Mouse (Mus musculus): ENCODE data around the gene Epha3.

Gene Epha3

DNA sequence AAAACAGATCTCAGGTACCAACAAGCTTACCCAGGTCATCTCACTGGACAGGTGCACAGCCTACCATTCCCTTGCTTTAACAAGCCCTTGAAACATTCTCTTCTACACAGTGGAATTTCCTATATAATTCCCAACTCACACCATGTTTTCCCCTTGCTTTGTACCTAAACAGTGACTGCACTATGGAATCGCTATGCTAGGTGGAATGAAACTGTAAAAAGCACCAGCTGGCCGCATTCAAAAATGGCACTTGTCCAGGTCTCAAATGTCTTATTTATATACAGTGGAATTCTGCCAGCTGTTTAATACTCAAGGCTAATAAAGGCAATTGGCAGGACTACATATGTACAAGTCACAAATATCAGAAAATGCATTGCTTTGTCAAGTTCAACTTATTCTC, 71.9 kb downstream of the Epha3 start:
- no peak for DNase-seq (ENCODE audit: inconsistent age in 2 of 2, low spot score in 1 of 2)

- DNase-seq (ENCODE audit: inconsistent age in 2 of 2, low spot score in 1 of 2), result no peak
Observed at GRCm38 (mm10) chr16:63783544-63783943, 80.4 kb downstream of the Epha3 start.

DNA sequence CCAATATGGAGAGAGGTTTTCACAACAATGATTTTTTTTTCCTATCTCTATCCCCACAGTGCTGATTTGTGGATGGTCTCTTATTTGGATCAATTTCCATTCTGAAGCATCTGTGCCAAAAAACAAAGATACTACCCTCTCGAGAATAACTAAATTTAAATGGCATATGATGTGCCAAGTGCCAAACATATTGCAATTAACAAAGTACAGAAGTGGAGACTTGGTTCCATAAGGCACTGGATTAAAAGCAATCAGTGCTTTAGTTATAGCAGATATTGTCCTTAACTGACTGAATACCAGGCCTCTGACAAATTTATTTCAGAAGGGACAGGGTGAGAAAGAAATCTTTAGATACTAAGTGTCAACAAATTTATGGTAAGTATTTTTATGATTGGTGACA, 81.9 kb downstream of the Epha3 start:
- no peak for DNase-seq (ENCODE audit: inconsistent age in 2 of 2, low spot score in 1 of 2)

GRCm38 (mm10) chr16:63780151-63780550, 83.8 kb downstream of the Epha3 start:
- DNase-seq (ENCODE audit: inconsistent age in 2 of 2, low spot score in 1 of 2), result no peak

DNA sequence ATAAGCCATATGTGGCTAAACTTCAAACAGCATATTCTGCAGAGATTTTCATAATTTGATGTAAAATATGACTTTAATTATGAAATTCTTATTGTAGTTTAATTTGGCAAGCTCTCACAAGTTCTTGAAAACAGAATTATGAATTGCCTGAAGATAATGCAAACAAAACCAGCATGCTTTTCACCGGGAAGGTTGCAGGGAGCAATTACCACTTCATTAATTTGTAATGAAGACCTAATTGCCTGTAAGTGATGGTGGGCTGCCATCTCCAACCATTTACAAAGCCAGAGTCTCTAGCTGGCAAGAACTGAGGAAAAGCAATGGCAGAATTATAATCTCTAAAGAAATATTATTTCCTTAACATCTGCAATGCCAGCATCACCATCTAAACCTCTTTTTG, 86.2 kb downstream of the Epha3 start:
- DNase-seq (ENCODE audit: inconsistent age in 2 of 2, low spot score in 1 of 2), result no peak

- no peak for DNase-seq (ENCODE audit: inconsistent age in 2 of 2, low spot score in 1 of 2)
Observed at GRCm38 (mm10) chr16:63772566-63772965, 91.4 kb downstream of the Epha3 start.

GRCm38 (mm10) chr16:63767589-63767988, 96.4 kb downstream of the Epha3 start:
- no peak for DNase-seq (ENCODE audit: inconsistent age in 2 of 2, low spot score in 1 of 2)

- DNase-seq (ENCODE audit: inconsistent age in 2 of 2, low spot score in 1 of 2), result no peak
Observed at GRCm38 (mm10) chr16:63761177-63761576, 102.8 kb downstream of the Epha3 start.

GRCm38 (mm10) chr16:63760112-63760511, 103.9 kb downstream of the Epha3 start:
- no peak for DNase-seq (ENCODE audit: inconsistent age in 2 of 2, low spot score in 1 of 2)

DNA sequence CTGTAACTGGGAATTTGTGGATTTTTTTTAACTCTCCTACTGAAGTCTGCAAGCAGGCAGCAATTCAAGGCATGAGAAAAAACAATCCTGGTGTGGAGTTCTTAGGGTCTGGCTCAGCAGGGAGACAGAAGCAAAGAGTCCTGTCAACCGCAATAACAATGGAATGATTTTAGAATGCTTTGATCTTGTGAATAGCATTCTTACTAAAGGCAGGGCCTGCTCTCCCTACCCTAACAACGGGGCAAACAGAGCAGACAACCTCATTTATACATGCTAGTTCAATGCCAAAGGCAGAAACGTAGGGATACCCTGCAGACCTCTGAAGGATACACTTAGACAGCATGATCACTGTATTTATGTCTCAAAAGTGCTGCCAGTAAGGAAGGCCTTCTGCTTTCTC, 110.9 kb downstream of the Epha3 start:
- no peak for DNase-seq (ENCODE audit: inconsistent age in 2 of 2, low spot score in 1 of 2)

DNA sequence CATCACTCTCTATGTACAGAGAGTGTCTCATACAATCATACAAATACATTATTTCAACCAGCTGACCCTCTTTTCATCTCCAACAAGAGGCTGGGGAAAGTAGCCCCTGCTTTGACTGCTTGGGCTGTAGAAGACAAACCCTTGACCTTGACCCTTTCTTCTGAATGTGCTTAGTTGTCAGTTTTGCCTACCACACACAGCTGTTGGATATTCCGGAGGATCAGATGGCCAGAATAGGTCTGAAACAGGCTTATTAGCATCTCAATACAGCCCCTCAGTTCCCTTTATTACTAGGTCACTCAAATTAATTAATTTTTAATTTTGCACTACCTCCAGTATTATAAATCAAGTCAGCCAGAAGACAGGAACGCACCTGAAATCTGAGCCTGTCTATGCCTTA, 116.2 kb downstream of the Epha3 start:
- DNase-seq (ENCODE audit: inconsistent age in 2 of 2, low spot score in 1 of 2), result no peak

- DNase-seq (ENCODE audit: inconsistent age in 2 of 2, low spot score in 1 of 2), result no peak
Observed at GRCm38 (mm10) chr16:63745465-63745864, 118.5 kb downstream of the Epha3 start.

DNA sequence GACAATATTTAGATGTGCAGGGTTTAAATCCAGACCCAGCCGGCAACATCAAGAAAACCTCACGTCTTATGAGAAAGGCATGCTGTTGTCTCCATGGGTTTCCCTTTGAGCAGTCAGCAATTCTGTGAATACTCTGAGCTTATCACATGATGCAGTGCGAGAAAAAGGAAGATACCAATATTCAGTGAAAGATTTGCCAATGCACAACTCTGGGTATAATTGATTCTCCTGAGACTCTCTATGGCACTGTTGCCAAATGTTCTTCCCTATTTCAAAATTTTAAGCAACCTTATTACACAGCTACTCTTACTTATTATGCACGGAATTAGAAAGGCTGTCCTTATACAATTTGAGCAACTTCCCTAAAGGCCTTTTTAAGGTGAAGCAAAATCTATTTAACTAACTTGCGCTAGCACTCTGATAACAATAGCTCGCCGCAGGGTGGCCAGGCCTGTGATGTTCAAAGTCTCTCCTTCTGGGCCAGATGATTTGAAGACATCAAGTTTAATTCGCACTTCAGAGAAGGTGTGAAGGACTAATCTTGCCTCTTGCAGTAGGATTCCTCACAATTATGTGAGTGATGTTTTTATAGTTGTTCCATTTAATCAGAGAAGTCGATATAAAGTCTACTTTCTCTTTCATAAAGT, 120.6 kb downstream of the Epha3 start:
- DNase-seq (ENCODE audit: inconsistent age in 2 of 2, low spot score in 1 of 2), result no peak

GRCm38 (mm10) chr16:63719235-63719634, 144.7 kb downstream of the Epha3 start:
- no peak for DNase-seq (ENCODE audit: inconsistent age in 2 of 2, low spot score in 1 of 2)

DNA sequence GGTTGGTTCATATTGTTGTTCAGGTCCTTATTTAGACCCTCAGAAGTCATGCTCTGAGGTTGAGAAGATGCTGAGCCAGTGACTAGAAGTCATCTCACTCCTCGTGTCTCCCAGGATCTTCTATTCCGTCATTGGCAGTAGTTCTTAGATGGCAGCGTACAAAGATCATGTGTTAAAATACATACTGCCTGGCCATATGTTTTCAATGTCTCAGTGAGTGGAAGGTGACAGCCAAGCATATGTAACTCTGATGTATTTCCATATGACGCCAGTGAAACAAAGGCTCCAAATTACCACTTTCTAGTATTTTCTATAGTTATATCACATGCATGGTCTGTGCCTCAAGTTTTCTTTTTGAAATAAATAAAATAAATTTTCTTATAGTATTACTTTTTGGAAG, 146.7 kb downstream of the Epha3 start:
- no peak for DNase-seq (ENCODE audit: inconsistent age in 2 of 2, low spot score in 1 of 2)

- DNase-seq (ENCODE audit: inconsistent age in 2 of 2, low spot score in 1 of 2), result no peak
Observed at GRCm38 (mm10) chr16:63706912-63707868, 156.8 kb downstream of the Epha3 start.

DNA sequence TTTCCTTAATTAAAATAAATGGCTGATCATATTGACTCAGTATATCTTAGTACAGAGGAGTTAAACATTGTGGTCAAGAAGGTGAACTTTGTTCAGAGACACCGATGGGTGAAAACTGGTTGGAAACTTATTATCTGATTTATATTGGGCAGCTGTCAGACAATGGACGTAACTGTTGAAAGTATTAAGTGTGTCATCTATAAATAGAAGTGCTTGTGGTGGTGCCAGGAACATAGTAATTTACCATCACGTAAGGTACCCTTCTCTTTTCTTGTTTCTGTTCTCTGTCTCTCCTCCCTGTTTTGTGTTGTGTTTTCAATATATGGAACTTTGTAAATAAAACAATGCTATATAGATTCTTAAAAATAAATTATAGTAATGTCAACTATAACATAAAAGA, 174.6 kb downstream of the Epha3 start:
- DNase-seq (ENCODE audit: inconsistent age in 2 of 2, low spot score in 1 of 2), result no peak

DNA sequence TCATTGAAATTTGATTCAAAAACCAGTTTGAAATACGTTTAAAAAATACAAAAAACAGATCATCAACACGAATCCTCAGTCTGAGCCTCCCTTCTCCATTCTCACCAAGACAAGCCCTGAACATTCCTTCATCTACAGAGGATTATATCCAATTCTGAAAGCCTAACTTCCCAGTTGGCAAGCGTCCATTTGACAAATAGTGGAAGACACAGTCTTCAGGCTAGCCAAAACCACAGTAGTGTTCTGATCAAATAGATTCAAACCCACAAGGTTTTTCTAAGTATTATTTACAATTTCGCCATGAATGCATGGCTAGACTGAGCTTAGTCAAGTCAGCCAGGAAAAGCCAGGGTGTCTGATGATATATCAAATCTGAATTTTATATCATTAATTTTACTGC, 179.8 kb downstream of the Epha3 start:
- DNase-seq (ENCODE audit: inconsistent age in 2 of 2, low spot score in 1 of 2), result no peak

DNA sequence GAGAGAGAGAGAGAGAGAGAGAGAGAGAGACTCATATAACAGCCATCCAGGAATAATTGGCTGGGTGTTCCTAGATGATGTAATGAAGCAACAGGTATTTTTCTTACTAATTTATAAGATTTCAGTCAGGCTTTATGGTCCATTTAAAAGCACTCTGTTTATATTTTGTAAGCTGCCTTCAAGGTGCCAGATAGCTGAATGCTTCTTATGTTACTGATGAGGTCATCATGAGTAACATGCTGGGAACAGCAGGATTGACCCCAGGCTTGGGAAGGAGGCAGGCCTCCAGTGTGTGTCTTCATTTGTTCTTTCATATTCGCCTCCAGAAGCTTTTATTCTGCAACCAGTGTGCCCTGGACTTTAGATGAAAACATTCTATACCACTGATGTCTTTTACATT, 189.5 kb downstream of the Epha3 start:
- DNase-seq (ENCODE audit: inconsistent age in 2 of 2, low spot score in 1 of 2), result no peak

GRCm38 (mm10) chr16:63673236-63673840, 190.6 kb downstream of the Epha3 start:
- DNase-seq (ENCODE audit: inconsistent age in 2 of 2, low spot score in 1 of 2), result no peak

DNA sequence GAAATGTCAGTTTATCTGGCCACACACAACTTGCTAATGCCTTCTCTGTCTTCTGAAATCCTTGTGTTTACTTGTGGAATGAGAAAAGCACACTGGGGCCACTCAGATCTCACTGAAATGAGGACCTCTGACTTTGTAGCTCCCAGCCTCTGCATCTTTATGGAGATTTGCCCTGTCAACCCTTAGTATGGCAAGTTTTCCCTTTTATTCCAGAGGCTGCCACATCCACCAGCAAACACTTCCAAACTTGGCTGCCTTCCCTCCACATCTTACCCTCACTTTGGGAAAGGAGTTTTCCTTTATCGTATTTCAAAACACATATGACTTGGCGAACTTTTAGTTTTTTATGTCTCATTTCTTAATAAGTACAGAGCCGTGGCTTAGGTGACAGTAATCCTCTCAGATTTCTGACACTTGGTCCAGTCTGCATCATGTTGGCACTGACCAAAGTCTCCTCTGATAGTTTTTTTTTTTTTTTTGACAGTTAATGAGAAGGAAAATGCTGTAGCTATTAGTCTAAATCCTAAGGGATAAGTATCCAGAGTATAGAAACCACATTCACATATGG, 198.0 kb downstream of the Epha3 start:
- no peak for DNase-seq (ENCODE audit: inconsistent age in 2 of 2, low spot score in 1 of 2)

All from adrenal gland, adult (tissue).